Mouse (Mus musculus): ENCODE data around the gene Nipsnap3a. TPM values are rescaled to one million over a fixed set of nuclear protein-coding genes. Genes with fewer than 3 reads are reported as not detected.

Nipsnap3a gene
- total and polyA plus RNA-seq, 3 experiments = not detected

DNA sequence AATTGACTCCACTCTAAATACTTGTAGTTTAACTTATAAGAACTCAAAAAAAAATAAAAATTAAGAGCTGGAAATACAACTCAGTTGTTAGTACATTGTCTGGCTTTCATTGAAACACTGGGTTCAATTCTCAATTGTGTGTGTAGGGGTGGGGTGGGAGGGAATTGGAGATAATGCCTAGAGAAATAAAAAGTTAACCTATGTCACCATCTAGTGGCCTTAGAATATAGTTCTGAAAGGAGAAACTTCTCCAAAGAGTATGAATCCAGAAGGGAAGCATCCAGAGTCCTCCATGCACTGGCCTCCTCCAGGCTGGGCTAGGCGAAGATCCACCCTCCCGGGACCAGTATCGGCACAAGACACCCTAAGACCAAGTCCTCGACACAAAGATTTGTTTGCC lies 20.1 kb downstream of the Nipsnap3a start:
- Histone ChIP-seq H3K36me3 (ENCODE audit: control insufficient read depth in 1 of 2, insufficient read depth in 2 of 2, low read length in 2 of 2) (no peaks in the 10 kb centered on the region; a peak in 1 of 4 replicates), H3K4me3 (ENCODE audit: control insufficient read depth in 1 of 2, insufficient read depth in 1 of 2, low read depth in 2 of 2, low read length in 2 of 2) (no peak overlapping the region), H3K27me3 (ENCODE audit: control insufficient read depth in 1 of 2, insufficient read depth in 2 of 2, low read length in 2 of 2) (no peaks in the 10 kb centered on the region; a peak in 2 of 4 replicates), H3K79me2 (ENCODE audit: control insufficient read depth, insufficient read depth, low read length, poor library complexity) (peaks cover 2% of the 10 kb centered on the region; the same call in 1 of the 2 replicates), H3K9ac (ENCODE audit: control insufficient read depth, low read depth, low read length, poor library complexity, severe bottlenecking) (no peak overlapping the region), H3K27ac (ENCODE audit: control insufficient read depth, low read depth, low read length) (no peak overlapping the region), H3K4me1 (ENCODE audit: control insufficient read depth in 1 of 2, insufficient read depth in 2 of 2, low read length in 2 of 2) (peaks cover 0 to 3% of the 10 kb centered on the region in 2 experiments; a peak in 1 of 4 replicates), H3K9me3 (replicated peaks; ENCODE audit: insufficient read depth, low read length) (no peaks in the 10 kb centered on the region)
- DNase-seq (ENCODE audit: low read depth, low spot score) = peak; percentile 33
- peak in 2 of 3 experiments; percentile 7 to 37; a peak in 2 of 6 replicates for TF ChIP-seq CTCF (IDR thresholded peaks at IDR 0.05 in 2 of 3, conservative IDR thresholded peaks at IDR 0.05 in 1 of 3; ENCODE audit: control insufficient read depth in 1 of 3, insufficient read depth in 1 of 3, low read depth in 2 of 3, low read length in 3 of 3, poor library complexity in 1 of 3, severe bottlenecking in 1 of 3)
- TF ChIP-seq MXI1 (IDR thresholded peaks at IDR 0.05; ENCODE audit: low read depth, low read length) = no peak
- TF ChIP-seq RAD21 (IDR thresholded peaks at IDR 0.05; ENCODE audit: low read depth, low read length) = peak; percentile 48
- peak; percentile 34 for TF ChIP-seq SMC3 (IDR thresholded peaks at IDR 0.05; ENCODE audit: low read depth, low read length)
- no peak for TF ChIP-seq UBTF (IDR thresholded peaks at IDR 0.05; ENCODE audit: borderline replicate concordance, insufficient read depth, low read depth, low read length)
- TF ChIP-seq NRF1 (IDR thresholded peaks at IDR 0.05; ENCODE audit: insufficient read depth, low read depth, low read length, poor library complexity, severe bottlenecking) = no peak
- TF ChIP-seq NELFE (IDR thresholded peaks at IDR 0.05; ENCODE audit: low read depth, low read length) = no peak

DNA sequence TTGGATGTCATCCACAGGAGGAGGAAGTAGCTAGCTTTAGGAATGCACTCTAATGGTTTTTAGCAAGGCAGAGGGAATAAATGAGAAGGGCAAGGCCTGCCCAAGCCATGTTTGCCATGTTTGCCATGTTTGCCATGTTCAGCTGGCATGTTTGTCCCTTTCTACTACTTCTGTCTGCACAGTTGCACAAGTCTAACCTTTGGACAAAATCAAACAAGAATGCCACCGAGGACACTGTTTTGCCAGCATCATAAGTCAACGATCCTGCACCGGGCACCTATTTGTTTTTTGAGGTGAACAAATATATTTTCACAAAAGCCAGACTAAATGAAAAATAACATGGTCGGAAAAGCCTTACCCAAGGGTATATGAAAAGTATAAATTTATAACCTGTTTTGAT lies 20.8 kb downstream of the Nipsnap3a start:
- Histone ChIP-seq H3K27ac (ENCODE audit: control insufficient read depth, low read depth, low read length) (no peak overlapping the region), H3K79me2 (ENCODE audit: control insufficient read depth, insufficient read depth, low read length, poor library complexity) (peaks cover 2% of the 10 kb centered on the region; the same call in 1 of the 2 replicates), H3K27me3 (ENCODE audit: control insufficient read depth in 1 of 2, insufficient read depth in 2 of 2, low read length in 2 of 2) (no peaks in the 10 kb centered on the region; a peak in 2 of 4 replicates), H3K36me3 (ENCODE audit: control insufficient read depth in 1 of 2, insufficient read depth in 2 of 2, low read length in 2 of 2) (no peaks in the 10 kb centered on the region; a peak in 1 of 4 replicates), H3K4me3 (ENCODE audit: control insufficient read depth in 1 of 2, insufficient read depth in 1 of 2, low read depth in 2 of 2, low read length in 2 of 2) (no peak overlapping the region), H3K4me1 (ENCODE audit: control insufficient read depth in 1 of 2, insufficient read depth in 2 of 2, low read length in 2 of 2) (peaks cover 0 to 3% of the 10 kb centered on the region in 2 experiments; a peak in 1 of 4 replicates), H3K9me3 (replicated peaks; ENCODE audit: insufficient read depth, low read length) (no peaks in the 10 kb centered on the region), H3K9ac (ENCODE audit: control insufficient read depth, low read depth, low read length, poor library complexity, severe bottlenecking) (no peak overlapping the region)
- TF ChIP-seq UBTF (IDR thresholded peaks at IDR 0.05; ENCODE audit: borderline replicate concordance, insufficient read depth, low read depth, low read length) (no peak), SMC3 (IDR thresholded peaks at IDR 0.05; ENCODE audit: low read depth, low read length) (no peak), MAFK (IDR thresholded peaks at IDR 0.05; ENCODE audit: borderline replicate concordance, low read depth, low read length) (no peak), EP300 (IDR thresholded peaks at IDR 0.05; ENCODE audit: low read depth in 1 of 2, low read length in 2 of 2) (no peak), ZNF384 (IDR thresholded peaks at IDR 0.05; ENCODE audit: low read depth, low read length) (no peak), KAT2A (conservative IDR thresholded peaks at IDR 0.05; ENCODE audit: low read depth, low read length) (no peak), GATA1 (IDR thresholded peaks at IDR 0.05; ENCODE audit: low read depth, low read length) (no peak)
- no peak for DNase-seq (ENCODE audit: low read depth, low spot score)

DNA sequence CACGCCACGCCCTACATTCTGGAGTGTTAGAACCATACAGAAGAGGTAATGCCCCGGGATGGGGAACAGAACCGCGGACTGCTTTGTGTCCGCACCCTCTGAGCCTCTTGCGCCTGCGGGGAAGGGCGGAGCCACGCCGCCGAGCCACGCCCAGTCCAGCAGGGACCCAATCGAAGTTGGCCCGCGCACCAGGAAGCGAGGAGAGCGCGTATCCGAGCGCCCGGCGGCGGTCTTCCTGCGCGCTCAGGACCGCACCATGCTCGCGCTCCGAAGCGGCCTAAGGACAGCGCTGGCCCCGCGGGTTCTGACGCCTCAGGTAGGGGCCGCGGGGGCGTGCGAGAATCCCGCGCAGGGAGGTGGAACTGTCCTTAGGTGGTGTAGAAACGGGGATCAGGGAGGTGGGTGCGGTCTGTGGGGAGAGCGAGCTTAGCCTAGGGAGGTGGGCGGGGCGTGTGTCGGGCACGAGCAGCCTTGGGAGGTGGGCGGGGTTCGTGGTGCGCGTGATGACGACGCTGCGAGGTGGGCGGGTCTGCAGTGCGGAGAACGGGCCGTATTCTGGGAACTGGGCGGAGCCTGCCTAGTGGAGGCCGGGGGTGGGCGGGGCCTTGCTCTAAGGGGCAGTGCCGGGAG lies 22.8 kb downstream of the Nipsnap3a start, which contains the start of gene Nipsnap3b:
Gene Nipsnap3b, plus strand, starts transcription at position 149 of the 630 bp plus-strand sequence.
- Histone ChIP-seq H3K79me2 (ENCODE audit: control insufficient read depth, insufficient read depth, low read length, poor library complexity) (peaks cover 2% of the 10 kb centered on the region; the same call in 1 of the 2 replicates), H3K9ac (ENCODE audit: control insufficient read depth, low read depth, low read length, poor library complexity, severe bottlenecking) (peak within 1 kb of the TSS; percentile 81), H3K4me3 (ENCODE audit: control insufficient read depth in 1 of 2, insufficient read depth in 1 of 2, low read depth in 2 of 2, low read length in 2 of 2) (peak within 1 kb of the TSS; percentile 81 to 95), H3K9me3 (replicated peaks; ENCODE audit: insufficient read depth, low read length) (no peaks in the 10 kb centered on the region), H3K27ac (ENCODE audit: control insufficient read depth, low read depth, low read length) (no peak within 1 kb of the TSS), H3K36me3 (ENCODE audit: control insufficient read depth in 1 of 2, insufficient read depth in 2 of 2, low read length in 2 of 2) (peaks cover 0 to 5% of the 10 kb centered on the region in 2 experiments; a peak in 3 of 4 replicates), H3K4me1 (ENCODE audit: control insufficient read depth in 1 of 2, insufficient read depth in 2 of 2, low read length in 2 of 2) (peaks cover 0 to 3% of the 10 kb centered on the region in 2 experiments; a peak in 1 of 4 replicates), H3K27me3 (ENCODE audit: control insufficient read depth in 1 of 2, insufficient read depth in 2 of 2, low read length in 2 of 2) (no peaks in the 10 kb centered on the region; a peak in 2 of 4 replicates)
- peak; percentile 97 for DNase-seq (ENCODE audit: low read depth, low spot score)
- TF ChIP-seq SIN3A (IDR thresholded peaks at IDR 0.05; ENCODE audit: low read length) (peak; percentile 53; the same call in 1 of the 2 replicates), MXI1 (IDR thresholded peaks at IDR 0.05; ENCODE audit: low read depth, low read length) (peak; percentile 60), NRF1 (IDR thresholded peaks at IDR 0.05; ENCODE audit: insufficient read depth, low read depth, low read length, poor library complexity, severe bottlenecking) (peak; percentile 69), POLR2AphosphoS2 (IDR thresholded peaks at IDR 0.05; ENCODE audit: low read length) (peak; percentile 56; the same call in 1 of the 2 replicates), MAFK (IDR thresholded peaks at IDR 0.05; ENCODE audit: borderline replicate concordance, low read depth, low read length) (no peak), POLR2A (IDR thresholded peaks at IDR 0.05; ENCODE audit: control insufficient read depth in 1 of 2, insufficient read depth in 1 of 2, low read depth in 1 of 2, low read length in 2 of 2, poor library complexity in 1 of 2) (peak; percentile 74 to 81), NELFE (IDR thresholded peaks at IDR 0.05; ENCODE audit: low read depth, low read length) (peak; percentile 58; the same call in 1 of the 2 replicates), MEF2A (IDR thresholded peaks at IDR 0.05; ENCODE audit: extremely low read depth, insufficient replicate concordance, low read depth, low read length, poor library complexity, severe bottlenecking) (no peak), ELF1 (IDR thresholded peaks at IDR 0.05; ENCODE audit: low read depth, low read length) (peak; percentile 78), HCFC1 (IDR thresholded peaks at IDR 0.05; ENCODE audit: low read depth, low read length) (peak; percentile 41; the same call in 1 of the 2 replicates), KAT2A (conservative IDR thresholded peaks at IDR 0.05; ENCODE audit: low read depth, low read length) (no peak), USF1 (IDR thresholded peaks at IDR 0.05; ENCODE audit: low read depth, low read length) (no peak), MAZ (IDR thresholded peaks at IDR 0.05; ENCODE audit: low read depth, low read length) (no peak), CHD2 (IDR thresholded peaks at IDR 0.05; ENCODE audit: low read length) (no peak), JUND (IDR thresholded peaks at IDR 0.05; ENCODE audit: low read depth, low read length) (no peak)
